Mouse (Mus musculus) midbrain, embryonic 16.5 days (tissue): ENCODE data around the gene Cd200r1. TPM values are rescaled to one million over a fixed set of nuclear protein-coding genes. Genes with fewer than 3 reads are reported as not detected.
"Not testable (repeated sequence)": the region's sequence is repeated elsewhere in the genome, so short reads cannot be mapped to it uniquely, and the experiment has no call there.

ENCODE experiments used
- ATAC-seq: fragments of 200-750 bp; cut with Nextera tagmentation; 2 replicates; pipeline ENCODE4 v1.8.0; 2017; ENCODE audit warnings: moderate TSS enrichment
- H3K27ac ChIP-seq: fragments of 300-500 bp; sonication (generic); 2 replicates; pipeline ENCODE4 v1.5.1; 2014; ENCODE audit warnings: mild to moderate bottlenecking, low read length, mixed read lengths
- H3K27me3 ChIP-seq: fragments of 300-500 bp; sonication (generic); 2 replicates; pipeline ENCODE4 v1.6.1; 2014; ENCODE audit warnings: low read depth, low read length, mixed read lengths; ENCODE audit not compliant: control insufficient read depth, insufficient read depth
- H3K36me3 ChIP-seq: fragments of 300-500 bp; sonication (generic); 2 replicates; pipeline ENCODE4 v1.6.1; 2014; ENCODE audit warnings: mild to moderate bottlenecking, low read length, moderate library complexity, mixed read lengths; ENCODE audit not compliant: control insufficient read depth, insufficient read depth
- H3K4me1 ChIP-seq: fragments of 300-500 bp; sonication (generic); 2 replicates; pipeline ENCODE4 v1.6.1; 2014; ENCODE audit warnings: mild to moderate bottlenecking, low read length, mixed read lengths; ENCODE audit not compliant: control insufficient read depth, insufficient read depth
- H3K4me2 ChIP-seq: fragments of 300-500 bp; sonication (generic); 2 replicates; pipeline ENCODE4 v1.6.1; 2014; ENCODE audit warnings: mild to moderate bottlenecking, low read length, mixed read lengths
- H3K4me3 ChIP-seq: fragments of 300-500 bp; sonication (generic); 2 replicates; pipeline ENCODE4 v1.5.1; 2014; ENCODE audit warnings: low read depth, mild to moderate bottlenecking, low read length, moderate library complexity, mixed read lengths
- H3K9ac ChIP-seq: fragments of 300-500 bp; sonication (generic); 2 replicates; pipeline ENCODE4 v1.6.1; 2014; ENCODE audit warnings: low read depth, low read length, mixed read lengths
- H3K9me3 ChIP-seq: fragments of 300-500 bp; sonication (generic); replicated peaks from 2 replicates; pipeline ENCODE4 v1.6.1; 2014; ENCODE audit warnings: mild to moderate bottlenecking, low read length, mixed read lengths; ENCODE audit not compliant: control insufficient read depth, poor library complexity, severe bottlenecking
- WGBS: fragments of 180-500 bp; shearing (Covaris S2); extraction: QIAGEN DNeasy Blood & Tissue Kit; methylation state at CpG from one replicate; pipeline ENCODE4 v1.1.7; 2014; 5-methylcytosine and 5-hydroxymethylcytosine counted together
- polyA plus RNA-seq: library from polyadenylated mRNA; unstranded; fragments of >200 nt; fragmentation: Nextera tagmentation; extraction: Ambion mirVana; gene quantifications from 2 replicates; pipeline ENCODE4 v1.2.1, GENCODE M21; 2015

Cd200r1 gene
- polyA plus RNA-seq, 1 experiment from 2014 or later = 0.46 TPM

- no peak overlapping the region for H3K9ac ChIP-seq
- H3K4me1 ChIP-seq = no peaks in the 10 kb centered on the region
- no peak overlapping the region for H3K27ac ChIP-seq
- H3K4me2 ChIP-seq = no peak overlapping the region
- ATAC-seq = no peak
- WGBS = 94% methylated on average over 6 of the region's 6 CpGs
- H3K4me3 ChIP-seq = no peak overlapping the region
- no peaks in the 10 kb centered on the region for H3K36me3 ChIP-seq
- no peaks in the 10 kb centered on the region for H3K9me3 ChIP-seq
- H3K27me3 ChIP-seq = no peaks in the 10 kb centered on the region
Observed at GRCm38 (mm10) chr16:44774201-44774600, 8.7 kb downstream of the Cd200r1 start.

- Histone ChIP-seq H3K4me2 (no peak overlapping the region), H3K9me3 (no peaks in the 10 kb centered on the region), H3K36me3 (no peaks in the 10 kb centered on the region), H3K9ac (no peak overlapping the region), H3K27ac (no peak overlapping the region), H3K27me3 (no peaks in the 10 kb centered on the region), H3K4me3 (no peak overlapping the region), H3K4me1 (no peaks in the 10 kb centered on the region)
- ATAC-seq = no peak
- WGBS = 85% methylated on average over 17 of the region's 17 CpGs
Observed at GRCm38 (mm10) chr16:44778538-44779147, 13.1 kb downstream of the Cd200r1 start.

GRCm38 (mm10) chr16:44779494-44779893 is 14.0 kb downstream of the Cd200r1 start:
- H3K27ac ChIP-seq = no peak overlapping the region
- 97% methylated on average over 5 of the region's 5 CpGs for WGBS
- no peak for ATAC-seq

GRCm38 (mm10) chr16:44780751-44781150 is 15.2 kb downstream of the Cd200r1 start:
- WGBS = 69% methylated on average over 4 of the region's 4 CpGs
- Histone ChIP-seq H3K4me1 (no peaks in the 10 kb centered on the region), H3K9me3 (no peaks in the 10 kb centered on the region), H3K9ac (no peak overlapping the region), H3K27me3 (no peaks in the 10 kb centered on the region), H3K4me2 (no peak overlapping the region), H3K36me3 (no peaks in the 10 kb centered on the region), H3K4me3 (no peak overlapping the region), H3K27ac (no peak overlapping the region)
- no peak for ATAC-seq

More at GRCm38 (mm10) chr16:44779494-44779893, 14.0 kb downstream of the Cd200r1 start:
- Histone ChIP-seq H3K36me3 (no peaks in the 10 kb centered on the region), H3K4me3 (no peak overlapping the region), H3K9me3 (no peaks in the 10 kb centered on the region), H3K4me2 (no peak overlapping the region), H3K4me1 (no peaks in the 10 kb centered on the region), H3K27me3 (no peaks in the 10 kb centered on the region), H3K9ac (no peak overlapping the region)

- 82% methylated on average over 1 of the region's 1 CpGs for WGBS
Observed at GRCm38 (mm10) chr16:44786934-44787333, 21.4 kb downstream of the Cd200r1 start.

GRCm38 (mm10) chr16:44794416-44794815 is 28.9 kb downstream of the Cd200r1 start:
- Histone ChIP-seq H3K4me1 (no peaks in the 10 kb centered on the region), H3K9me3 (no peaks in the 10 kb centered on the region), H3K27ac (no peak overlapping the region), H3K4me3 (no peak overlapping the region), H3K27me3 (no peaks in the 10 kb centered on the region), H3K36me3 (no peaks in the 10 kb centered on the region), H3K9ac (no peak overlapping the region), H3K4me2 (no peak overlapping the region)
- ATAC-seq = no peak

More at GRCm38 (mm10) chr16:44786934-44787333, 21.4 kb downstream of the Cd200r1 start:
- no peaks in the 10 kb centered on the region for H3K4me1 ChIP-seq
- H3K9ac ChIP-seq = no peak overlapping the region
- H3K9me3 ChIP-seq = no peaks in the 10 kb centered on the region
- no peaks in the 10 kb centered on the region for H3K27me3 ChIP-seq
- no peak overlapping the region for H3K4me3 ChIP-seq
- ATAC-seq = no peak
- no peak overlapping the region for H3K27ac ChIP-seq
- H3K4me2 ChIP-seq = no peak overlapping the region
- no peaks in the 10 kb centered on the region for H3K36me3 ChIP-seq

- Histone ChIP-seq H3K27ac (no peak overlapping the region), H3K4me1 (no peaks in the 10 kb centered on the region), H3K9ac (no peak overlapping the region), H3K4me3 (no peak overlapping the region), H3K27me3 (no peaks in the 10 kb centered on the region), H3K4me2 (no peak overlapping the region), H3K9me3 (no peaks in the 10 kb centered on the region), H3K36me3 (no peaks in the 10 kb centered on the region)
- no peak for ATAC-seq
Observed at GRCm38 (mm10) chr16:44805976-44806375, 40.4 kb downstream of the Cd200r1 start.

GRCm38 (mm10) chr16:44810223-44810622 is 44.7 kb downstream of the Cd200r1 start:
- not testable (repeated sequence) for ATAC-seq, H3K36me3 ChIP-seq, H3K9me3 ChIP-seq, H3K27me3 ChIP-seq, H3K4me3 ChIP-seq, H3K4me2 ChIP-seq, H3K9ac ChIP-seq, H3K4me1 ChIP-seq, H3K27ac ChIP-seq
- 97% methylated on average over 4 of the region's 4 CpGs for WGBS

- no peak within 1 kb of the TSS for H3K9ac ChIP-seq
- H3K4me2 ChIP-seq = no peak within 1 kb of the TSS
- H3K4me3 ChIP-seq = no peak within 1 kb of the TSS
- no peaks in the 10 kb centered on the region for H3K27me3 ChIP-seq
- no peak within 1 kb of the TSS for H3K27ac ChIP-seq
- no peak for ATAC-seq
- H3K9me3 ChIP-seq = no peaks in the 10 kb centered on the region
- no peaks in the 10 kb centered on the region for H3K4me1 ChIP-seq
- no peaks in the 10 kb centered on the region for H3K36me3 ChIP-seq
- 92% methylated on average over 3 of the region's 3 CpGs for WGBS
Observed at GRCm38 (mm10) chr16:44811544-44811943, 46.0 kb downstream of the Cd200r1 start, which contains the start of gene Cd200r4. Gene Cd200r4 (plus strand): TSS chr16:44811733.
